In the genomic region with DNA sequence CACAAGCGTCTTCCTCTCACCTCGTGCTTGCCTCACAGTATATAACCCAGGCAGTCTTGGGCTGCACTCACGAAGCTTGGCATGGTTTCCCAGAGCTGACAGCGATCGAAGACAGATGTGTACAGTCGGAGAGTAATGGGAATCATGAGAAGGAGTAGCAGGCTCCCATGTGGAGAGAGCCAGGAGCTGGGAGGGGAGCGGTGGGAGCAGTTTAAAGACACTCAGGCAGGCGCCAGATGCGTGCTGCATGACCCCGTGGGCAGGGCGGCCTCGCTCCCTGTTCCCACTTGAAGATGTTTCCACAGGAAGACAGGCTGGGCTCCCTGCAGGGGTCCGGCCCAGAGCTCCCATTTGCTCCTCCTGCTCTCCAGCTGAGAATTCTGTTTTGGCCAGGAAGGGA, we compare ENCODE assay signal across 9 mouse cellular contexts. TPM values are rescaled to one million over a fixed set of nuclear protein-coding genes. Genes with fewer than 3 reads are reported as not detected.
A peak's percentile ranks its signal among the peaks of the same experiment; 100 is the strongest.
DNase-seq lines count a peak whose midpoint lies in the region; ATAC-seq and TF ChIP-seq lines count a peak whose summit lies in the region.
"Had no signal": no experiment of that assay in that cellular context is flagged by ENCODE, and none has a peak within 500 bp of the region (broad histone marks: within the 10 kb centered on the region; RNA-seq: fewer than 3 reads in every experiment).

No protein-coding gene starts in this region.

- no peak for TF ChIP-seq EP300 in stomach, postnatal 0 days (optimal IDR thresholded peaks at IDR 0.05)

- no peak for TF ChIP-seq CTCF in stomach, postnatal 0 days (IDR thresholded peaks at IDR 0.05; ENCODE audit: low read depth)

- DNase-seq in ovary, adult 18-20 months (ENCODE audit: low spot score): peak; percentile 7
- no peak for DNase-seq in ovary, postnatal 10 days (ENCODE audit: low spot score)
- DNase-seq in heart, embryonic 10.5 days (ENCODE audit: low spot score): no peak
- DNase-seq in kidney, postnatal 14 days: peak; percentile 78
- peak; percentile 35 for DNase-seq in stomach, postnatal 0 days (ENCODE audit: low spot score)
- no peak for DNase-seq in hindbrain, embryonic 10.5 days (ENCODE audit: low spot score)
- DNase-seq in layer of hippocampus, adult 8-10 months (ENCODE audit: low spot score in 2 of 2): no peak

- no peaks in the 10 kb centered on the region for H3K27me3 ChIP-seq in heart, embryonic 10.5 days (ENCODE audit: insufficient read depth, poor library complexity, severe bottlenecking)
- H3K27me3 ChIP-seq in stomach, postnatal 0 days (ENCODE audit: control insufficient read depth, insufficient read depth, low read length): no peaks in the 10 kb centered on the region
- H3K27me3 ChIP-seq in hindbrain, embryonic 10.5 days (ENCODE audit: insufficient read depth, poor library complexity, severe bottlenecking): no peaks in the 10 kb centered on the region

- peaks cover 47% of the 10 kb centered on the region for H3K4me1 ChIP-seq in heart, embryonic 10.5 days
- 0 out of 2 replicates have a peak, but pooled peaks cover 2% of the 10 kb centered on the region for H3K4me1 ChIP-seq in stomach, postnatal 0 days (replicated peaks; ENCODE audit: control insufficient read depth, insufficient read depth)
- H3K4me1 ChIP-seq in hindbrain, embryonic 10.5 days (replicated peaks): peaks cover 22% of the 10 kb centered on the region

- H3K4me2 ChIP-seq in stomach, postnatal 0 days (replicated peaks; ENCODE audit: low read depth): no peak overlapping the region

- H3K4me3 ChIP-seq in heart, embryonic 10.5 days: peak overlapping the region; percentile 17; the same call in 1 of the 2 replicates
- no peak overlapping the region for H3K4me3 ChIP-seq in stomach, postnatal 0 days (ENCODE audit: low read depth, low read length)
- H3K4me3 ChIP-seq in hindbrain, embryonic 10.5 days: no peak overlapping the region

- H3K9ac ChIP-seq in stomach, postnatal 0 days (ENCODE audit: low read length): no peak overlapping the region

- WGBS in heart, embryonic 10.5 days: 31% methylated on average over 13 of the region's 13 CpGs
- WGBS in stomach, postnatal 0 days: 34% methylated on average over 13 of the region's 13 CpGs
- WGBS in hindbrain, embryonic 10.5 days: 64% methylated on average over 13 of the region's 13 CpGs

- peaks cover 2% of the 10 kb centered on the region; the same call in 1 of the 2 replicates for H3K36me3 ChIP-seq in heart, embryonic 10.5 days
- no peaks in the 10 kb centered on the region for H3K36me3 ChIP-seq in stomach, postnatal 0 days (ENCODE audit: control insufficient read depth, insufficient read depth, low read length)
- H3K36me3 ChIP-seq in hindbrain, embryonic 10.5 days: no peaks in the 10 kb centered on the region

- ATAC-seq in stomach, postnatal 0 days (ENCODE audit: low FRiP score, low TSS enrichment): peak; percentile 69
- no peak for ATAC-seq in CD4-positive, CD25-positive, alpha-beta regulatory T cell, adult 4 months
- ATAC-seq: Patski had no signal

- H3K27ac ChIP-seq in heart, embryonic 10.5 days: peak overlapping the region; percentile 80
- H3K27ac ChIP-seq in stomach, postnatal 0 days (replicated peaks): no peak overlapping the region
- no peak overlapping the region; the same call in 1 of the 2 replicates for H3K27ac ChIP-seq in hindbrain, embryonic 10.5 days

- no peaks in the 10 kb centered on the region for H3K9me3 ChIP-seq in heart, embryonic 10.5 days
- no peaks in the 10 kb centered on the region for H3K9me3 ChIP-seq in stomach, postnatal 0 days (ENCODE audit: control insufficient read depth, low read length)
- no peaks in the 10 kb centered on the region for H3K9me3 ChIP-seq in hindbrain, embryonic 10.5 days

RNA-seq across cellular contexts. Expression of gene Ntf3, which starts 25.2 kb away (rescaled TPM):
- 11.0 and 12.8 TPM in 2 replicates for polyA plus RNA-seq in heart, embryonic 10.5 days (2016; fragmentation: Nextera tagmentation; extraction: Ambion mirVana)
- 7.2 and 8.9 TPM in 2 replicates for polyA plus RNA-seq in stomach, postnatal 0 days (2015; fragmentation: Nextera tagmentation; extraction: Ambion mirVana)
- polyA plus RNA-seq in hindbrain, embryonic 10.5 days (2016; fragmentation: Nextera tagmentation; extraction: Ambion mirVana): 6.0 and 8.5 TPM in 2 replicates
- total RNA-seq in layer of hippocampus, adult 8-10 months (2022): 1 to 10 TPM; 9.1 to 10.0 (median 9.8) TPM
- polyA plus RNA-seq in CD4-positive, CD25-positive, alpha-beta regulatory T cell, adult 4 months (2017; shearing (Covaris generic)): not detected
- polyA plus RNA-seq: Patski had no signal

Comparison
In these comparisons a context has a peak if more than half of its experiments do, and no peak if none do; other contexts are left out.
1. DNase-seq: peak in ovary, adult 18-20 months (single experiment), kidney, postnatal 14 days (single experiment) and stomach, postnatal 0 days (single experiment); none in ovary, postnatal 10 days (single experiment), heart, embryonic 10.5 days (single experiment), hindbrain, embryonic 10.5 days (single experiment) and layer of hippocampus, adult 8-10 months (0 of 2).